Mouse (Mus musculus): ENCODE measurements around the gene Gm3727. TPM values are rescaled to one million over a fixed set of nuclear protein-coding genes. Genes with fewer than 3 reads are reported as not detected.
"Not testable (repeated sequence)": the region's sequence is repeated elsewhere in the genome, so short reads cannot be mapped to it uniquely, and the experiment has no call there.

Gene Gm3727
- not detected in 2 replicates for polyA plus RNA-seq (2015; fragmentation: Nextera tagmentation; extraction: Ambion mirVana)

GRCm38 (mm10) chr14:7264614-7265013 is at the start of gene Gm3727:
Gene Gm3727, minus strand, starts transcription at chr14:7264714.
- not testable (repeated sequence) for H3K36me3 ChIP-seq (ENCODE audit: control insufficient read depth, insufficient read depth); H3K27me3 ChIP-seq (ENCODE audit: control insufficient read depth, insufficient read depth, low read length); H3K9me3 ChIP-seq (replicated peaks; ENCODE audit: control insufficient read depth, low read length); H3K4me3 ChIP-seq (ENCODE audit: low read length); H3K4me2 ChIP-seq (ENCODE audit: low read depth, low read length); H3K27ac ChIP-seq (ENCODE audit: low read length); ATAC-seq (replicated peaks; ENCODE audit: extremely low read depth, insufficient read depth, low FRiP score); H3K9ac ChIP-seq (ENCODE audit: low read length); H3K4me1 ChIP-seq (ENCODE audit: control insufficient read depth, insufficient read depth, low read length)
- WGBS: 69% methylated on average over 3 of the region's 3 CpGs

GRCm38 (mm10) chr14:7243498-7243897 is 21.0 kb downstream of the Gm3727 start:
- not testable (repeated sequence) for H3K36me3 ChIP-seq (ENCODE audit: control insufficient read depth, insufficient read depth); H3K9me3 ChIP-seq (replicated peaks; ENCODE audit: control insufficient read depth, low read length); H3K4me3 ChIP-seq (ENCODE audit: low read length); H3K27ac ChIP-seq (ENCODE audit: low read length); H3K4me1 ChIP-seq (ENCODE audit: control insufficient read depth, insufficient read depth, low read length); H3K9ac ChIP-seq (ENCODE audit: low read length); ATAC-seq (replicated peaks; ENCODE audit: extremely low read depth, insufficient read depth, low FRiP score); H3K27me3 ChIP-seq (ENCODE audit: control insufficient read depth, insufficient read depth, low read length); H3K4me2 ChIP-seq (ENCODE audit: low read depth, low read length)
- WGBS: 3% methylated on average over 7 of the region's 10 CpGs

Other genes starting within 250 kb of the Gm3727 start
- gene Gm10406, start 237.3 kb downstream of the Gm3727 start, polyA plus RNA-seq (2015; fragmentation: Nextera tagmentation; extraction: Ambion mirVana): 0.20 TPM in 1 of 2 replicates, not detected in the other
- gene Gm3685, start 219.7 kb downstream of the Gm3727 start, polyA plus RNA-seq (2015; fragmentation: Nextera tagmentation; extraction: Ambion mirVana): not detected in 2 replicates
- gene Gm3696, start 164.1 kb downstream of the Gm3727 start, polyA plus RNA-seq (2015; fragmentation: Nextera tagmentation; extraction: Ambion mirVana): 1.1 and 1.5 TPM in 2 replicates
- gene Gm6676, start 139.3 kb downstream of the Gm3727 start, polyA plus RNA-seq (2015; fragmentation: Nextera tagmentation; extraction: Ambion mirVana): 0.08 TPM in 1 of 2 replicates, not detected in the other
- gene Gm3512, start 90.2 kb downstream of the Gm3727 start, polyA plus RNA-seq (2015; fragmentation: Nextera tagmentation; extraction: Ambion mirVana): 2.5 and 3.0 TPM in 2 replicates
- gene Gm16434, start 70.2 kb downstream of the Gm3727 start, polyA plus RNA-seq (2015; fragmentation: Nextera tagmentation; extraction: Ambion mirVana): 0.08 TPM in 1 of 2 replicates, not detected in the other
- 1.0 and 1.2 TPM in 2 replicates for gene Gm3739, start 50.3 kb upstream of the Gm3727 start, polyA plus RNA-seq (2015; fragmentation: Nextera tagmentation; extraction: Ambion mirVana)
- gene Gm5797, start 67.7 kb upstream of the Gm3727 start, polyA plus RNA-seq (2015; fragmentation: Nextera tagmentation; extraction: Ambion mirVana): not detected in 2 replicates
- gene Gm8374, start 100.4 kb upstream of the Gm3727 start, polyA plus RNA-seq (2015; fragmentation: Nextera tagmentation; extraction: Ambion mirVana): not detected in 2 replicates
- gene Gm3755, start 186.2 kb upstream of the Gm3727 start, polyA plus RNA-seq (2015; fragmentation: Nextera tagmentation; extraction: Ambion mirVana): 0.17 TPM in 1 of 2 replicates, not detected in the other
- gene Gm3752, start 219.0 kb upstream of the Gm3727 start, polyA plus RNA-seq (2015; fragmentation: Nextera tagmentation; extraction: Ambion mirVana): 0.92 TPM in 1 of 2 replicates, not detected in the other

Data from heart, embryonic 16.5 days (tissue).